Mouse (Mus musculus): ENCODE measurements around the gene BC107364. TPM values are rescaled to one million over a fixed set of nuclear protein-coding genes. Genes with fewer than 3 reads are reported as not detected.
"Not testable (repeated sequence)": the region's sequence is repeated elsewhere in the genome, so short reads cannot be mapped to it uniquely, and the experiment has no call there.

BC107364 gene
- polyA plus RNA-seq, 1 experiment from 2014 or later, result not detected

GRCm38 (mm10) chr3:96483946-96484345, 31.8 kb upstream of the BC107364 start:
- no peaks in the 10 kb centered on the region for H3K36me3 ChIP-seq
- 85% methylated on average over 2 of the region's 2 CpGs for WGBS

GRCm38 (mm10) chr3:96483044-96483443, 30.9 kb upstream of the BC107364 start:
- not testable (repeated sequence) for H3K4me3 ChIP-seq (replicated peaks); H3K27ac ChIP-seq; H3K9ac ChIP-seq; H3K9me3 ChIP-seq (replicated peaks); ATAC-seq (replicated peaks; ENCODE audit: low FRiP score); H3K4me2 ChIP-seq; H3K36me3 ChIP-seq
- 51% methylated on average over 7 of the region's 7 CpGs for WGBS
- Histone ChIP-seq H3K4me1 (peaks cover 16% of the 10 kb centered on the region; the same call in 1 of the 2 replicates), H3K27me3 (peaks cover 34% of the 10 kb centered on the region)

More at GRCm38 (mm10) chr3:96483946-96484345, 31.8 kb upstream of the BC107364 start:
- Histone ChIP-seq H3K4me2 (no peak overlapping the region), H3K4me1 (peaks cover 17% of the 10 kb centered on the region; the same call in 1 of the 2 replicates), H3K27me3 (peaks cover 27% of the 10 kb centered on the region), H3K9ac (no peak overlapping the region), H3K9me3 (replicated peaks) (no peaks in the 10 kb centered on the region), H3K4me3 (replicated peaks) (no peak overlapping the region), H3K27ac (no peak overlapping the region)
- ATAC-seq (replicated peaks; ENCODE audit: low FRiP score), result no peak

- Histone ChIP-seq H3K4me1 (peaks cover 10% of the 10 kb centered on the region; the same call in 1 of the 2 replicates), H3K27ac (no peak overlapping the region), H3K9me3 (replicated peaks) (no peaks in the 10 kb centered on the region), H3K4me2 (no peak overlapping the region), H3K9ac (no peak overlapping the region), H3K36me3 (no peaks in the 10 kb centered on the region), H3K27me3 (peaks cover 40% of the 10 kb centered on the region), H3K4me3 (replicated peaks) (no peak overlapping the region)
- no peak for ATAC-seq (replicated peaks; ENCODE audit: low FRiP score)
- 89% methylated on average over 13 of the region's 13 CpGs for WGBS
These were observed 30.3 kb upstream of the BC107364 start for GRCm38 (mm10) chr3:96482451-96482850.

GRCm38 (mm10) chr3:96481856-96482255, 29.8 kb upstream of the BC107364 start:
- H3K9ac ChIP-seq, result no peak overlapping the region
- no peak overlapping the region for H3K4me2 ChIP-seq
- peaks cover 46% of the 10 kb centered on the region for H3K27me3 ChIP-seq
- H3K4me3 ChIP-seq (replicated peaks), result no peak overlapping the region
- 0 out of 2 replicates have a peak, but pooled peaks cover 6% of the 10 kb centered on the region for H3K4me1 ChIP-seq
- ATAC-seq (replicated peaks; ENCODE audit: low FRiP score), result no peak
- WGBS, result 80% methylated on average over 3 of the region's 3 CpGs
- H3K36me3 ChIP-seq, result no peaks in the 10 kb centered on the region
- no peak overlapping the region for H3K27ac ChIP-seq
- H3K9me3 ChIP-seq (replicated peaks), result no peaks in the 10 kb centered on the region

- H3K9ac ChIP-seq, result no peak overlapping the region
- peaks cover 56% of the 10 kb centered on the region for H3K27me3 ChIP-seq
- H3K4me3 ChIP-seq (replicated peaks), result no peak overlapping the region
- WGBS, result 79% methylated on average over 4 of the region's 4 CpGs
- H3K36me3 ChIP-seq, result no peaks in the 10 kb centered on the region
- H3K4me2 ChIP-seq, result no peak overlapping the region
- H3K27ac ChIP-seq, result no peak overlapping the region
- H3K9me3 ChIP-seq (replicated peaks), result no peaks in the 10 kb centered on the region
- no peak for ATAC-seq (replicated peaks; ENCODE audit: low FRiP score)
- 0 out of 2 replicates have a peak, but pooled peaks cover 6% of the 10 kb centered on the region for H3K4me1 ChIP-seq
These were observed 28.7 kb upstream of the BC107364 start for GRCm38 (mm10) chr3:96480684-96481270.

GRCm38 (mm10) chr3:96479249-96479648, 27.1 kb upstream of the BC107364 start:
- Histone ChIP-seq H3K4me2 (no peak overlapping the region), H3K4me3 (replicated peaks) (no peak overlapping the region), H3K9me3 (replicated peaks) (no peaks in the 10 kb centered on the region), H3K27ac (no peak overlapping the region), H3K27me3 (peaks cover 61% of the 10 kb centered on the region), H3K4me1 (peaks cover 10% of the 10 kb centered on the region), H3K36me3 (no peaks in the 10 kb centered on the region), H3K9ac (no peak overlapping the region)
- 35% methylated on average over 3 of the region's 3 CpGs for WGBS
- ATAC-seq (replicated peaks; ENCODE audit: low FRiP score), result no peak

GRCm38 (mm10) chr3:96477558-96477957, 25.5 kb upstream of the BC107364 start:
- H3K4me2 ChIP-seq, result no peak overlapping the region
- ATAC-seq (replicated peaks; ENCODE audit: low FRiP score), result no peak
- H3K27ac ChIP-seq, result no peak overlapping the region
- WGBS, result 60% methylated on average over 6 of the region's 6 CpGs
- peaks cover 68% of the 10 kb centered on the region for H3K27me3 ChIP-seq
- H3K9me3 ChIP-seq (replicated peaks), result no peaks in the 10 kb centered on the region
- peaks cover 10% of the 10 kb centered on the region for H3K4me1 ChIP-seq
- no peak overlapping the region for H3K4me3 ChIP-seq (replicated peaks)
- no peak overlapping the region for H3K9ac ChIP-seq
- H3K36me3 ChIP-seq, result no peaks in the 10 kb centered on the region

GRCm38 (mm10) chr3:96477084-96477483, 25.0 kb upstream of the BC107364 start:
- Histone ChIP-seq H3K9ac (no peak overlapping the region), H3K9me3 (replicated peaks) (no peaks in the 10 kb centered on the region), H3K4me3 (replicated peaks) (no peak overlapping the region), H3K4me1 (peaks cover 10% of the 10 kb centered on the region), H3K27ac (no peak overlapping the region), H3K4me2 (no peak overlapping the region), H3K27me3 (peaks cover 73% of the 10 kb centered on the region), H3K36me3 (no peaks in the 10 kb centered on the region)
- ATAC-seq (replicated peaks; ENCODE audit: low FRiP score), result no peak
- WGBS, result 43% methylated on average over 3 of the region's 3 CpGs

- no peak for ATAC-seq (replicated peaks; ENCODE audit: low FRiP score)
- H3K4me3 ChIP-seq (replicated peaks), result peak overlapping the region; percentile 44
- H3K9me3 ChIP-seq (replicated peaks), result no peaks in the 10 kb centered on the region
- H3K36me3 ChIP-seq, result no peaks in the 10 kb centered on the region
- H3K9ac ChIP-seq, result peak overlapping the region; percentile 36; the same call in 1 of the 2 replicates
- no peak overlapping the region for H3K27ac ChIP-seq
- peaks cover 10% of the 10 kb centered on the region for H3K4me1 ChIP-seq
- H3K27me3 ChIP-seq, result peaks cover 86% of the 10 kb centered on the region
- H3K4me2 ChIP-seq, result peak overlapping the region; percentile 73
- WGBS, result 2% methylated on average over 44 of the region's 44 CpGs
These were observed 23.0 kb upstream of the BC107364 start for GRCm38 (mm10) chr3:96474909-96475655.

GRCm38 (mm10) chr3:96473556-96473955, 21.4 kb upstream of the BC107364 start:
- not testable (repeated sequence) for H3K4me3 ChIP-seq (replicated peaks); ATAC-seq (replicated peaks; ENCODE audit: low FRiP score); H3K9ac ChIP-seq; H3K27ac ChIP-seq; H3K9me3 ChIP-seq (replicated peaks); H3K4me2 ChIP-seq; H3K36me3 ChIP-seq; H3K4me1 ChIP-seq
- peaks cover 88% of the 10 kb centered on the region for H3K27me3 ChIP-seq
- WGBS, result 53% methylated on average over 3 of the region's 3 CpGs

- ATAC-seq (replicated peaks; ENCODE audit: low FRiP score), result no peak
- H3K4me3 ChIP-seq (replicated peaks), result no peak overlapping the region
- H3K36me3 ChIP-seq, result no peaks in the 10 kb centered on the region
- no peaks in the 10 kb centered on the region for H3K9me3 ChIP-seq (replicated peaks)
- H3K4me2 ChIP-seq, result no peak overlapping the region
- H3K9ac ChIP-seq, result no peak overlapping the region
- 83% methylated on average over 5 of the region's 5 CpGs for WGBS
- H3K4me1 ChIP-seq, result peaks cover 10% of the 10 kb centered on the region
- H3K27ac ChIP-seq, result no peak overlapping the region
- peaks cover 84% of the 10 kb centered on the region for H3K27me3 ChIP-seq
These were observed 20.0 kb upstream of the BC107364 start for GRCm38 (mm10) chr3:96472066-96472465.

- Histone ChIP-seq H3K4me2 (no peak overlapping the region), H3K4me1 (peaks cover under 1% of the 10 kb centered on the region), H3K27me3 (peaks cover 81% of the 10 kb centered on the region), H3K27ac (no peak overlapping the region), H3K36me3 (no peaks in the 10 kb centered on the region), H3K9ac (no peak overlapping the region), H3K9me3 (replicated peaks) (no peaks in the 10 kb centered on the region), H3K4me3 (replicated peaks) (no peak overlapping the region)
- no peak for ATAC-seq (replicated peaks; ENCODE audit: low FRiP score)
- WGBS, result 85% methylated on average over 3 of the region's 3 CpGs
These were observed 17.5 kb upstream of the BC107364 start for GRCm38 (mm10) chr3:96469626-96470025.
